ENCODE assay signal across 19 mouse cellular contexts in the genomic region with DNA sequence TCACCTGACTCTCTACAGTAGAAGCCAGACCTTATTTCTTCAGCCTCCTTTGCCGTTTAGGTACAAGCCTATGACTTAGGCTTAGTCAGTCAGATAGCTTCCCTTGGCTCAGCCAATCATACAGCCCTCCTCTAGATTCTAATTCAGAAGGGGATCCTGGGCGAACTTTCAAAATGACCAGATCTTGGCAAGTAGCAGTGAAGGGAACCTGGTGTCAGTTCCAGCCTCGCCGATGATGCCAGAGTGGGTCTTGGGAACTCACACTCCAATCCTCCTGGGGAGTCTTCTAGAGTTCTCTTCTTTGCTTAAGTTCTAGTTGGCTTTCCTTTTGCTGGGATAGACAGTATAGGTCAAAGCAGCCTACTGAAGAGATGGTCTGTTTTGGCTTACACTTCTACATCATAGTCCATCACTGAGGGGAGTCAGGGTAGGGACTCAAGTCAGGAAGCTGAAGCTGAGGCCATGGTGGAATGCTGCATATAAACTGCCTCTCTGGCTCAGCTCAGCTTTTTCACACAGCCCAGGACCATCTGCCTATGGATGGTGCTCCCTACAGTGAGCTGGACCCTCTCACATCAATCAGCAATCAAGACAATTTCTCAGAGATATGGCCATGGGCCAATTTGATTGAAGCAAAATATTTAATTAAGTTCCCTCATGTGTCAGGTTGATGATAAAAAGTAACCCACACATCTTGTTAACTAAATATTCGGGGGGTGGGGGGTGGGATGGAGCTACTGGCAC.
DNase-seq lines count a peak whose midpoint lies in the region; ATAC-seq and TF ChIP-seq lines count a peak whose summit lies in the region.
"Had no signal": no experiment of that assay in that cellular context is flagged by ENCODE, and none has a peak within 500 bp of the region (broad histone marks: within the 10 kb centered on the region; RNA-seq: fewer than 3 reads in every experiment).

No protein-coding gene starts in this region.

- no peak overlapping the region for H3K27ac ChIP-seq in cerebellum, adult 2 months (ENCODE audit: insufficient read depth, low read length)
- H3K27ac ChIP-seq in neural tube, embryonic 12.5 days = no peak overlapping the region
- no peak overlapping the region; the same call in 1 of the 2 replicates for H3K27ac ChIP-seq in midbrain, embryonic 12.5 days (replicated peaks)
- H3K27ac ChIP-seq: embryonic facial prominence, embryonic 12.5 days; heart, embryonic 13.5 days; limb, embryonic 13.5 days; liver, embryonic 14.5 days had no signal

- 40% methylated on average over 5 of the region's 5 CpGs for WGBS in cerebellum, adult 2 months
- 89% methylated on average over 5 of the region's 5 CpGs for WGBS in neural tube, embryonic 12.5 days
- 86% methylated on average over 5 of the region's 5 CpGs for WGBS in midbrain, embryonic 12.5 days

- H3K36me3 ChIP-seq in neural tube, embryonic 12.5 days = no peaks in the 10 kb centered on the region
- no peaks in the 10 kb centered on the region for H3K36me3 ChIP-seq in midbrain, embryonic 12.5 days
- H3K36me3 ChIP-seq: embryonic facial prominence, embryonic 12.5 days; heart, embryonic 13.5 days; limb, embryonic 13.5 days had no signal

- ATAC-seq in neural tube, embryonic 12.5 days (ENCODE audit: low FRiP score, low read depth) = 0 out of 2 replicates have a peak, but pooled peaks have one; percentile 58
- ATAC-seq in midbrain, embryonic 12.5 days (ENCODE audit: low FRiP score, low read depth) = peak; percentile 81
- no peak for ATAC-seq in megakaryocyte-erythroid progenitor cell, adult 5-6 weeks (replicated peaks; ENCODE audit: low FRiP score, low TSS enrichment, poor library complexity, severe bottlenecking)

- no peak overlapping the region for H3K9ac ChIP-seq in neural tube, embryonic 12.5 days
- H3K9ac ChIP-seq in midbrain, embryonic 12.5 days (replicated peaks) = no peak overlapping the region
- H3K9ac ChIP-seq: embryonic facial prominence, embryonic 12.5 days; heart, embryonic 13.5 days; limb, embryonic 13.5 days; liver, embryonic 14.5 days had no signal

- H3K9me3 ChIP-seq in neural tube, embryonic 12.5 days = no peaks in the 10 kb centered on the region
- no peaks in the 10 kb centered on the region for H3K9me3 ChIP-seq in midbrain, embryonic 12.5 days
- H3K9me3 ChIP-seq: embryonic facial prominence, embryonic 12.5 days; heart, embryonic 13.5 days; limb, embryonic 13.5 days had no signal

- no peaks in the 10 kb centered on the region for H3K4me1 ChIP-seq in cerebellum, adult 2 months (ENCODE audit: control insufficient read depth, insufficient read depth, low read length)
- peaks cover 5% of the 10 kb centered on the region; the same call in 1 of the 2 replicates for H3K4me1 ChIP-seq in neural tube, embryonic 12.5 days
- peaks cover 14% of the 10 kb centered on the region for H3K4me1 ChIP-seq in midbrain, embryonic 12.5 days
- H3K4me1 ChIP-seq: embryonic facial prominence, embryonic 12.5 days; heart, embryonic 13.5 days; limb, embryonic 13.5 days had no signal

- DNase-seq in cerebellum, postnatal 14 days = peak; percentile 27 to 45
- DNase-seq in cerebellum, adult 2 months = no peak
- DNase-seq in neural tube, embryonic 10.5 days (ENCODE audit: extremely low spot score, low spot score) = no peak
- DNase-seq in gastrocnemius, postnatal 10 days = no peak
- no peak for DNase-seq in layer of hippocampus, postnatal 14 days (ENCODE audit: low spot score in 2 of 2)
- DNase-seq: adrenal gland, adult 2 months; cerebellum, adult 11-12 months; heart, postnatal 36 days; kidney, adult 18-20 months; kidney, postnatal 10 days; right cerebral cortex, postnatal 25 days had no signal

- no peak overlapping the region for H3K4me2 ChIP-seq in neural tube, embryonic 12.5 days (replicated peaks)
- no peak overlapping the region for H3K4me2 ChIP-seq in midbrain, embryonic 12.5 days (replicated peaks)
- H3K4me2 ChIP-seq: embryonic facial prominence, embryonic 12.5 days; heart, embryonic 13.5 days; limb, embryonic 13.5 days had no signal

- no peak for TF ChIP-seq CTCF in cerebellum, adult 2 months (IDR thresholded peaks at IDR 0.05; ENCODE audit: borderline replicate concordance, insufficient read depth, low read depth, low read length)

- no peak for TF ChIP-seq POLR2A in cerebellum, adult 2 months (IDR thresholded peaks at IDR 0.05; ENCODE audit: borderline replicate concordance, insufficient read depth, low read length)

- no peak overlapping the region for H3K4me3 ChIP-seq in cerebellum, adult 2 months (replicated peaks; ENCODE audit: insufficient read depth, low read depth, low read length)
- no peak overlapping the region for H3K4me3 ChIP-seq in neural tube, embryonic 12.5 days
- H3K4me3 ChIP-seq in midbrain, embryonic 12.5 days = no peak overlapping the region
- H3K4me3 ChIP-seq: embryonic facial prominence, embryonic 12.5 days; heart, embryonic 13.5 days; limb, embryonic 13.5 days; myocyte had no signal

- H3K27me3 ChIP-seq in cerebellum, adult 2 months (ENCODE audit: control insufficient read depth, insufficient read depth, low read length) = no peaks in the 10 kb centered on the region
- H3K27me3 ChIP-seq in neural tube, embryonic 12.5 days (replicated peaks) = no peaks in the 10 kb centered on the region
- H3K27me3 ChIP-seq in midbrain, embryonic 12.5 days = no peaks in the 10 kb centered on the region
- H3K27me3 ChIP-seq: embryonic facial prominence, embryonic 12.5 days; heart, embryonic 13.5 days; limb, embryonic 13.5 days had no signal

Comparison
In these comparisons a context has a peak if more than half of its experiments do, and no peak if none do; other contexts are left out.
1. DNase-seq: peak in cerebellum, postnatal 14 days (2 of 2); none in cerebellum, adult 2 months (0 of 2), neural tube, embryonic 10.5 days (single experiment), gastrocnemius, postnatal 10 days (single experiment) and layer of hippocampus, postnatal 14 days (0 of 2).